Mouse (Mus musculus) ES-Bruce4 (cell line): ENCODE data around the gene Olfr1420. TPM values are rescaled to one million over a fixed set of nuclear protein-coding genes. Genes with fewer than 3 reads are reported as not detected.
"Not testable (repeated sequence)": the region's sequence is repeated elsewhere in the genome, so short reads cannot be mapped to it uniquely, and the experiment has no call there.

Source experiments
- H3K27ac ChIP-seq: 2 replicates; pipeline ENCODE4 v1.5.1; 2012; ENCODE audit warnings: low read length, inconsistent platforms; ENCODE audit not compliant: insufficient read depth
- H3K27me3 ChIP-seq: 2 replicates; pipeline ENCODE4 v1.6.1; 2012; ENCODE audit warnings: mild to moderate bottlenecking, low read length, inconsistent platforms; ENCODE audit not compliant: control insufficient read depth, poor library complexity, insufficient read depth, severe bottlenecking
- H3K36me3 ChIP-seq: 2 replicates; pipeline ENCODE4 v1.6.1; 2012; ENCODE audit warnings: inconsistent platforms, mild to moderate bottlenecking, low read length, moderate library complexity; ENCODE audit not compliant: control insufficient read depth, poor library complexity, insufficient read depth, severe bottlenecking
- H3K4me1 ChIP-seq: one replicate; pipeline ENCODE4 v1.8.1; 2011; ENCODE audit warnings: low read length; ENCODE audit not compliant: control insufficient read depth, insufficient read depth
- H3K4me3 ChIP-seq: 2 replicates; pipeline ENCODE4 v1.5.1; 2011; ENCODE audit warnings: low read depth, mild to moderate bottlenecking, low read length
- H3K9ac ChIP-seq: 2 replicates; pipeline ENCODE4 v1.6.1; 2012; ENCODE audit warnings: low read depth, mild to moderate bottlenecking, inconsistent platforms; ENCODE audit not compliant: poor library complexity, severe bottlenecking
- H3K9me3 ChIP-seq: replicated peaks from 2 replicates; pipeline ENCODE4 v1.6.1; 2012; ENCODE audit warnings: mild to moderate bottlenecking, low read length, inconsistent platforms; ENCODE audit not compliant: control insufficient read depth, poor library complexity, insufficient read depth, severe bottlenecking
- CTCF ChIP-seq: IDR thresholded peaks from one replicate; pipeline ENCODE4 v1.8.1; 2011; ENCODE audit warnings: low read depth, low read length
- EP300 ChIP-seq: IDR thresholded peaks from 2 replicates; pipeline ENCODE4 v1.6.1; 2011; ENCODE audit warnings: low read depth, low read length; ENCODE audit not compliant: insufficient read depth
- POLR2A ChIP-seq: IDR thresholded peaks from one replicate; pipeline ENCODE4 v1.8.1; 2011; ENCODE audit warnings: low read length; ENCODE audit not compliant: insufficient read depth
- polyA plus RNA-seq: library from polyadenylated mRNA; stranded (reverse); fragments of >200 nt; gene quantifications from 2 replicates; pipeline ENCODE4 v1.2.4, GENCODE M21; 2011; ENCODE audit warnings: low read depth; ENCODE audit not compliant: missing spikeins, insufficient read depth, insufficient read length

Olfr1420 gene
- polyA plus RNA-seq, 1 experiment: not detected

- Histone ChIP-seq H3K27me3 (no peaks in the 10 kb centered on the region), H3K36me3 (peaks cover 13% of the 10 kb centered on the region), H3K4me1 (no peaks in the 10 kb centered on the region), H3K9ac (peak overlapping the region; percentile 85), H3K27ac (no peak overlapping the region), H3K4me3 (peak overlapping the region; percentile 73), H3K9me3 (no peaks in the 10 kb centered on the region)
- TF ChIP-seq POLR2A (no peak), EP300 (no peak), CTCF (no peak)
Observed at GRCm38 (mm10) chr19:11912533-11913121, 26.3 kb downstream of the Olfr1420 start.

- H3K4me1 ChIP-seq: no peaks in the 10 kb centered on the region
- peaks cover 21% of the 10 kb centered on the region for H3K36me3 ChIP-seq
- no peak for TF ChIP-seq CTCF
- no peak for TF ChIP-seq POLR2A
- TF ChIP-seq EP300: no peak
- H3K9ac ChIP-seq: no peak overlapping the region
- no peak overlapping the region for H3K27ac ChIP-seq
- no peaks in the 10 kb centered on the region for H3K27me3 ChIP-seq
- no peak overlapping the region for H3K4me3 ChIP-seq
- no peaks in the 10 kb centered on the region for H3K9me3 ChIP-seq
Observed at GRCm38 (mm10) chr19:11915804-11916203, 29.4 kb downstream of the Olfr1420 start.

GRCm38 (mm10) chr19:11922068-11922467 lies 35.7 kb downstream of the Olfr1420 start:
- no peak for TF ChIP-seq POLR2A
- no peak for TF ChIP-seq CTCF
- no peak for TF ChIP-seq EP300

GRCm38 (mm10) chr19:11922515-11922914 lies 36.1 kb downstream of the Olfr1420 start:
- H3K4me3 ChIP-seq, H3K9me3 ChIP-seq, H3K4me1 ChIP-seq: not testable (repeated sequence)

More at GRCm38 (mm10) chr19:11922068-11922467, 35.7 kb downstream of the Olfr1420 start:
- peaks cover 52% of the 10 kb centered on the region for H3K36me3 ChIP-seq
- H3K27me3 ChIP-seq: no peaks in the 10 kb centered on the region
- H3K9me3 ChIP-seq: no peaks in the 10 kb centered on the region
- H3K4me1 ChIP-seq: no peaks in the 10 kb centered on the region
- no peak overlapping the region for H3K4me3 ChIP-seq
- no peak overlapping the region for H3K9ac ChIP-seq
- no peak overlapping the region for H3K27ac ChIP-seq

GRCm38 (mm10) chr19:11926380-11926779 lies 40.0 kb downstream of the Olfr1420 start:
- H3K4me1 ChIP-seq: no peaks in the 10 kb centered on the region
- H3K4me3 ChIP-seq: no peak overlapping the region
- H3K27me3 ChIP-seq: no peaks in the 10 kb centered on the region
- peaks cover 59% of the 10 kb centered on the region for H3K36me3 ChIP-seq
- no peaks in the 10 kb centered on the region for H3K9me3 ChIP-seq
- H3K27ac ChIP-seq: no peak overlapping the region
- H3K9ac ChIP-seq: no peak overlapping the region
- no peak for TF ChIP-seq POLR2A
- TF ChIP-seq EP300: no peak
- no peak for TF ChIP-seq CTCF

More at GRCm38 (mm10) chr19:11922515-11922914, 36.1 kb downstream of the Olfr1420 start:
- H3K27ac ChIP-seq, H3K9ac ChIP-seq, H3K27me3 ChIP-seq: not testable (repeated sequence)
- H3K36me3 ChIP-seq: peaks cover 51% of the 10 kb centered on the region

- no peak overlapping the region for H3K27ac ChIP-seq
- no peaks in the 10 kb centered on the region for H3K9me3 ChIP-seq
- peaks cover 57% of the 10 kb centered on the region for H3K36me3 ChIP-seq
- no peaks in the 10 kb centered on the region for H3K27me3 ChIP-seq
- H3K4me1 ChIP-seq: no peaks in the 10 kb centered on the region
- TF ChIP-seq EP300 (no peak), CTCF (no peak)
- H3K9ac ChIP-seq: no peak overlapping the region
- no peak overlapping the region for H3K4me3 ChIP-seq
Observed at GRCm38 (mm10) chr19:11928025-11928748, 41.8 kb downstream of the Olfr1420 start.

GRCm38 (mm10) chr19:11946460-11946859 lies 60.1 kb downstream of the Olfr1420 start:
- not testable (repeated sequence) for H3K4me1 ChIP-seq, H3K9me3 ChIP-seq, H3K27me3 ChIP-seq, H3K4me3 ChIP-seq, H3K9ac ChIP-seq, H3K27ac ChIP-seq
- peaks cover 21% of the 10 kb centered on the region for H3K36me3 ChIP-seq
